Mouse (Mus musculus) telencephalon, adult 2 months (tissue): Measurements from ENCODE around the gene Bmper.

Source experiments
- DNase-seq: peaks from one replicate; pipeline ENCODE4 v3.0.0-alpha.2; 2011; ENCODE audit warnings: low read depth, low spot score

Gene Bmper

DNA sequence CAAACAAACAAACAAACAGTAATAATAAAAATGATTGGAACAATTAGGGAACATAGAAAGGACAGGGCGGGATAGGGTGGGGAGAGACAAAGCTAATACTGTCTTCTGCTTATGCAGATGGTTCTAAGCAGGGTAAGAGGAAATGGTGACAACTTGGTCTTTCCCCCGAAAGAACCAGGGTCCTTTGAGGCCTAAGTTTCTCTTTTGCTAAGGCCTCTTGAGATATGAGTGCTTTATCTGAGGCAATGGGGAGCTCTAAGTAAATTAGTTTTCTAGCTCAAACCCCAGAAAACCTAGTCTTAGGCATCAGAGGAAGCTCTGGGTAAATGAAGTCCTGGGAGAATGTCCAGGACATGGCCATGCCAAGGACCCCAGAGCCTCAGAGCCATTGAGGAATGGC, 141.2 kb downstream of the Bmper start:
- DNase-seq: no peak

DNA sequence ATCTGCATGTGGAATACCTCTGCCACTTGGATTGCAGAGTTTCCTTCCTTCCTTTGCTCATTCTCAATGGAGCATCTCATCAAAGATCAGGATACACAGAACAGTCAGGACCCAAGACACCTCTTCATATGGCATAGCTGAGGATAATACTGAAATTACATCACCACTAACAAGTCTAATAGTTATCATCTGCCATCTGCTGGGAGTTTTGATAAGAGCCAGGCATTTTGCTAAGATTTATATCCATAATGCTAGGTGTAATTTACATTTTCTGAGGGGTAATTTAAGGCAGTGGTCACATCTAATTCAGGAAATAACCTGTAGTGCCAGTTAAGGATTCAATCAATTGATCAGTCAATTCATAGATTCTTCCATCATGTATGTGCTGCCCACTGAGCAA, 145.2 kb downstream of the Bmper start:
- DNase-seq: no peak

DNA sequence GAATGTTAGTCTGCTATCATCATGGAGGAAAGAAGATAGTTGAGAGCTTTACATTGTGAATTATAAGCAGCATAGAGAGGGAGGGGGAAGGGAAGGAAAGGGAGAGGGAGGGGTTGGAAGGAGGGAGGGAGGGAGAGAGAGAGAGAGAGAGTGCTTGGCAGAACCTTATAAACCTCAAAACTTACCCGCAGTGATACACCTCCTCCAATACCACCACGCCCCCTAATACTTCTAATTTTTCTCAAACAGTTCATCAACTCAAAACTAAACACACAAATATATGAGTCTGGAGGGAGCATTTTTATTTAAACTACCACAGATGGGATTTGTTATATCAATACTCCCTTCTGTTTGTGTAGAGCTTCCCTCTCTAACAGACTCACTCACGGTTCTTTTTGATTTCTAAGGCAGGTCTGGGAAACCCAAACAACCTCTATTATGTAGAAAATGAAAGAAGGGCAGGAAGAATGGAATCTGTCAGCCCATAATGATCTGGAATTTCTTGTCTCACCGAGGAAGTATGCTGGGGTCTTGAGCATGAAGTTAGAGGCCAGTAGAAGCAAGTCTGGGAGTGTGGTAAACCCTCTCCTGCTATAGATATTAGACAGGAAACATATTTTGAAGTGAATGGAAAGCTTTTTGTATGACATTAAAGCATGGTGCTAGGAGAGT, 152.0 kb downstream of the Bmper start:
- no peak for DNase-seq

DNA sequence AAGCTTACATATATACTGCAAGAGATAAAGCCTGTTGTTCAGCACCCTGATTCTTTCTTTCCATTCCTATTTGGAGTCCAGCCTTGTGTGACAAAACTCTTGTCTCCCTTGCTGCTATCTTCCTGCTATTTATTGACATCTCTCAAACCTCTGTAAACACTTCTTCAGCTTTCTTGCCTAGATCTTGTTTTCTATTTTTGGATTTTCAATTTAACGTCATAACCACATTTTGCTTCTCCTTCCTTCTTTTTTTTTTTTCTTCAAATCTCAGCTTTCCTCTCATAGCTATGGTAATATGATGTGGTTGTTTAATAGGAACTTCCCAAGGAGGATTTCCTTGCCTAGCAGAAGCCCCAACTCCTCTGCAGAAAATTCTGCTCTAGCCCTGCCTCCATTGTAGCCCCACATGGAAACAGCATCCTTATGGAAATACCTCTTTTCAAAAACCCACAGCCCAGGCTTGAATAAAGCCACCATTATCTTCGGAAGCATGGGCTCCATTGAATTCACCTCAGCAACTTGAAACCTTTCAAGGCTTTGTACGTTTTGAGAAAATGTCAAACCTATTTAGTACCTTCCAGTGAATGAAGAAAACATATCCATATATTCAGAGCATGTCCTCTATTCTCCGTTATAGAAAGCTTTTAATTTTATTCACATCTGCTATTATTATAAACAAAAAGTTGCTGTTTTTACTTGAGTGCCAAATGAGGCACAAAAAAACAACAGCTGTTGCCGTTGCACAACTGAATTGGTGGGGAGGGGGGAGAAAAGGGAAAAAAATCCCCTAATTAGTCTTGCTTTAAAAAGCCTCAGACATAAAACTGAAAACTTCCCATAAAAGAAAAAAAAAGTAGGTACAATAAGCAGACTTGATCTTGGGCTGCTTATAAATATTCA, 155.2 kb downstream of the Bmper start:
- DNase-seq: no peak

DNA sequence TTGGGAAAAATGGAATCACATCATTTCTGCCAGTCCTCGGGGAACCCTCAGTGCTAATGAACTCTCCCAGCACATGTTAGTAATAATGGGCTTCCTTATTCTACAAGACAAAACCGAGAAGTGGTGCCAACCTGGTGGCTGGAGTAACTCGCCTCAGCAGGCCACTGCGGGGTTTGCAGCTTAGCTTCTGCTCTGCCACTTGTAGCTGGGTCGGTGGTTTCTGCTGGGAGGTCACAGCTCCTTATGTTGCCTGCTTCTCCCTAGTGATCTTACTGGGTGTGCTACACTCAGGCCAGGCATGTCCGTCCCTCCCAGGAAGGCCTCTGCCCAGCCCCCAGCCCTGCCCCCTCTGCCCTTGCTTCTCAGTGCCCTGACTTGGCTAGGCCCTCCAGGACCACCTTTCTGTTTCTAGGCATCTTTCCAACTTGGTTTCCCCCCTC, 155.9 kb downstream of the Bmper start:
- no peak for DNase-seq

DNA sequence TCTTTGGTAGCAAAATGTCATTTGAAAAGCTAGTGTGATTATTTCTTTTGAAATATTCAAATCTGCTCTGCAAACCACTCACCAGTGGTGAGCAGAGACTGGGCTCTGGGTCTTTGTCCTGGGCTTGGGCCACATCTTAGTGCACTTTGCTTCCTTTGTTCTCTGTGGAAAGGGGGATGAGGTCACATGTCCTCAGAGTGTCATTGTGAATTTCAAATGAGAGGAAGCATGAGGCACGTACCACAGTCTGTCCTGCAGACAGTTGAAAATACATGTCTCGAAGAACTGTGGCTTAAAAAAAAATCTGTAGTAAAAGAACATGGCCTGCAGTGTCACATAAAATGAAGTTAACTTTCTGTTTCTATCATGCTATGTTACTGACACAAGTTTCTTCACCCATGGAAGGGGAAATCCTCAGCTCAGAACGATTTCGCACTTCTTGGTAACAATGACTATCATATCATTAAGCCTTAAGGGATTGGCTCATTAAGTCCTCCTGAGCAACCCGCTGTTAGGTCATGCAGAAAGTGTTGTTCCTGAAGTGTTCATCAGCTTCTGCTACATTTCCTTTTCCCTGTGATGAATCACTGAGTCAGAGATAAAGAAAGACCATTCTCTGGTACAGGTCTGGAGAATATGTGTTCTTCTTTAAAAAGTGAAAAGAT, 157.4 kb downstream of the Bmper start:
- no peak for DNase-seq

DNA sequence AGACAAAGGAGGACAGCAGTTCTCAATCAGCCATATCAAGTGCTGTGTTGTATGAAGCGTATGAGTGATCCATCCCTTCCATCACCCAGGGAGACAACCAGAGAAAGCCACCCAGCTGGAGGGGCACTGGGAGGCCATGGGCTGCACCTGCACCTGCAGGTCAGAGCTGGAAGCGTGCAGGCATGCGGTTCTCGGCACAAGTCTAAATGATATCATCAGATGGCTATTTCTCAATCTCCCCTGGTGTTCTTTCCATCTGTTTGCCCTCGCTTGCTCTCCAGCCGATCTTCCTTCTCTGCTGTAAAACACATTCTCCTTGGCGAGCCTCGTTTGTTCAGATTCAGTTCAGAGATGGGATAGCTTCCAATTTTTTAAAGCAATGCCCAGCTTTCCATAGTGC, 160.4 kb downstream of the Bmper start:
- no peak for DNase-seq

DNA sequence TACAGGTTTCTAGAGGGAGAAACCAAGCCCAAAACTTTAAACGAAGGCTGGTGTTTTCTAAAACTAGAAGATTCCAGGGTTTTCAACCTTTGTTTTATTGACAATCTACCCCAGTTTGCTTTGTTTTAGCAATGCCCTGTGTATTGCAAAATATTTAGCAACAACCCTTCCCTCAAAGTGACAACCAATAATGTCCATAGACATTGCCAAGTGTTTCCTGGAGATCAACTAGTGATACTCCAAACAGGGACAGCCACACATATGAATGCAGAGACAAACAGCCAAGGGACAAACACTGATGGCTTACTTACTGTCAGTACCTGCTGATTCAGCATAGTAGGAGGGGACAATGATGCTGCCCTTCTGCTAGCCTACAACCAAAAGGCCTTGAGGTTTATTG, 161.0 kb downstream of the Bmper start:
- no peak for DNase-seq

DNA sequence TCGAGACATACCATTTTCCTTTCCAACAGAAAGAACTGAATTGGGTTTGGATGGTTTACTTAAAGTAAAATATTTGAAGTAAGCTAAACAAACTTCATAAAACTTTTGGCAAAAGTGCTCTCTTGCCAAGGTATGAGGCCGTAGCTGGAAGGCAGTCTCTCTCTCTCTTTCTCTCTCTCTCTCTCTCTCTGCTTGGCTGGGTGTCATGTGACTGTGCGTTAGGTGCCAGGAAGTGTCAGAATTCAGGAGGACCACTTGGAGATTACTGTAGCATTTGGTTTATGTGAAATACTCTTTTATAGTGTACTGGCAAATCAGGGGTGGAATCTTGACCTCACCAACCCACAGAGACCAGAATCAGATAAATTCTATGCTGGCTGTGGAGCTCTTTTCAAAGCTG, 162.0 kb downstream of the Bmper start:
- no peak for DNase-seq

DNA sequence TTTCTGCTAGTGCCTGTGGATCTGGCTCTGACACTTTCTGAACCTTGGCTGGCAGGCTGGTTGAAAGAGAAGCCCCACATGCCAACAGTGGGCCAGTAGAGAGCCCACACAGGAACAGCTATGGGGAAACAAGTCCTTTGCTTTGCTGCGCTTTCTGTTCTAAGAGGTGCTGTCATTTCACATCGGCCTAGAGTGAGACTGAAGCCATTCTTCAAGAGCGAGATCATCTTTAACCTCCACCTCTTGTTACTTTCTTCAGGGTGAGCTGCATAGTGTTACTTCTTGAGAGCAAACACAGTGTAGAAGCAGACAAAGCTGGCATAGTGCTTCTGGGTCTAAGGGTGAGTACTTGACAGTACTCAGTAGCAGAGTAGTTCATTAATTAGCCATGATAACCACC, 163.3 kb downstream of the Bmper start:
- no peak for DNase-seq

DNA sequence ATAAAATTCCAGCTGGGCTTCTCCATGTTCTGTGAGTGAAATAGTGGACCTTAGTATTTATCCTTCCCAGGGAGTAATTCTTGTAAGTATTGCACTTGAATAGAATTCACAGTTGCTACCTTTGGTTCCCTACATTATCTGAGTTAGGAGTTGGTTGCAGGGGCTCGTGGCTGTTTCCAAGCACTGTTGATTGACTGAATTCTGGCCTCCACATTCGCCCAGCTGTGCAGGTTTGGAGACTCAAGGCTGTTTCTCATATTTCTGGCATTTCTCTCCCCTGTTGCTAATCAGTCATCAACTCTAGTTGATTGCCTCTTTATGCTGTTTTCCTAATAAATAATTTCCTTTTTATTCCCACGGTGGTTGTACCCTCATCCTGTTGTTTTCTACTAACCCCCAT, 167.2 kb downstream of the Bmper start:
- DNase-seq: no peak

DNA sequence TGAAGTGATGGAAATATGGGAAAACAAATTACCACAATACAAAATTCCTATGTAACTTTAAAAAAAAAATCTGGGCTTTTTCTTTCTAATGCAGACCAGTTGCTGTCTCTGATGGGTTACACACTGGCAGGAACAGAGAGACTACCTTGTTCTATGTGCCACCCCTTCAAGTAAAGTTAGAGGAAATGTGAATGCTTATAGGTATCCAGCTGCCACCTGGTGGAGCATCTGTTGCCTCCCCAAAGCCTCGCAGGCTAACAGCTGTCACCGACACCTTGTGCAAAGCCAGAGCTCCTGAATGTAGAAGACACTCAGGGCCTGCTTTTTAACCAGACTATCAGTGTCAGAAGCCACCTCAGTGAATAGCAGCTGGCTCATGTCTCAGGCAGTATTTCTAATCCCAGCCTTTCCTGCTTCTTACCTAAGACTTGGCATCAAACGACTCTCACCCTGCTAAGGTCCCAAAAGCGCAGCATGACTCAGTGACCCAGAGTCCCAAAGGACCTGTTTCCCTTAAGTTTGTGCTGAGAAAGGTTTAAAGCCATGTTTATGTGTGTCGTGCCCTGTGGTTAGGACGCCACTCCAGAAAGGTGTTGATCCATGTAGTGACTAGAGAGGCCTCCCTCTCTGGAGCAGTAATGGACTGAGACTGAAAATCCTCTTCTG, 171.9 kb downstream of the Bmper start:
- DNase-seq: no peak

DNA sequence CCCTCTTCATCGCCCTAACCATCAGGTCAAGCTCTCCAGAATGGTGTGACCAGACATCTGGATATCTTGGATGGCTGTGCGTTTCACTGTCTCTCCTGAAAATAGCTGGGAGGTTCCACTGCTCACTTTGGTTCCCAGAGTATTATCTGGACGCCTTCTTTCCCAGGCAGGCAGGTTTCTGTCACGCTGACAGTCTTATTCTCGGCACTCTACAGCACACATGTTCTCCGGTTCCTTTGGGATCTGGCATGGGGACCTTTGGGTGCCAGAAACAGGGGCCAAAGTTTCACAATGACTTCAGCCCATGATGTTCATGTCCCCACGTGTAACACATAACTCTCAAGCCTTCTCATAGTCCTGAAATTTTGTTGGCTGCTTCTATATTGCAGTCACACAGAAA, 173.3 kb downstream of the Bmper start:
- no peak for DNase-seq

DNA sequence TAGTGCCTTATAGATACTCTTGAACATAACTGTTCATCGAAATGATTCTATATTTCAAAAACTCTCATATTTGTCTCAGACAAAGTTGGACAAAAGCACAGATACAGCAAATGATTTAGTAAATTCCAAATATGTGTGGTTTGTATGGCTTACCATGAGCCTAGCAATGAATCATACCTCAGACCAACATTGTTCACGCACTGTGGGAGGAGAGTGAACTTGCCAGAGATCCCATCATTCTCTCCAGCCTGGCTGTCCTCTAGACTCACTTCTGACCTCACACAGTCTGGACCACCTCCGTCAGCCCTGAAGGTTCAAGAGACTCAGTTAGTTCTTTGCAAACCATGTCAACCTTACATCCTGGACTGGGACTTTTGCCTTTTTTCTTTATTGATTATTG, 175.0 kb downstream of the Bmper start:
- DNase-seq: no peak

DNA sequence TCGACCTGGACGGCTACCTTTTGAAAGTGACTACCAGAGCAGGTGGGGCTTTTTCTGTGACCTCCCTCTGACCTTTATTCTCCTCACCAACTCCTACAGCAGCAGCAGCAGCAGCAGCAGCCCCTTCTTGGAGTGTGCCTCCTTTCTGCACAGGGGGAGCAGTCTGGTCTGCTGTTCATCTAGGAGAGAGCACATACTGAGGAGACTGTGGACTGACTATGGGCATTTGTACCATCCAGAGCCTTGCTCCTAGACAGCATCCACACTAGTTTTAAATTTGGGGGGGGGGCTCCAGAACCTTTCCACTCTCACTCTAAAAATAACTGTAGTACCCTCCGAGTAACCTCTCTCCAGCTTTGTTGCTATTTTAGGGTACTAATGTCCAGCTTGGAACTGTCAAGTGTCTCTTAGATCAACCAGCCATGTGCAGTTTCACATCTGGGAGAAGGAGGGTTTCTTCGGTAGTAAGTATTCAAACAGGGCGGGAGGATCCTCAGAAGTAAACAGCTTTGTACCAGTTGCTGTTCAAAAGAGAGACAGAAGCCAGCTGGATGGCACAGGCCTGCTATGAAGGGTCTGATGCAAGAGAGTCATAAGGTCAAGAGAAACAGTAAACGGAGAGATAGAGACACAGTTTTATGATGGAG, 176.9 kb downstream of the Bmper start:
- no peak for DNase-seq

DNA sequence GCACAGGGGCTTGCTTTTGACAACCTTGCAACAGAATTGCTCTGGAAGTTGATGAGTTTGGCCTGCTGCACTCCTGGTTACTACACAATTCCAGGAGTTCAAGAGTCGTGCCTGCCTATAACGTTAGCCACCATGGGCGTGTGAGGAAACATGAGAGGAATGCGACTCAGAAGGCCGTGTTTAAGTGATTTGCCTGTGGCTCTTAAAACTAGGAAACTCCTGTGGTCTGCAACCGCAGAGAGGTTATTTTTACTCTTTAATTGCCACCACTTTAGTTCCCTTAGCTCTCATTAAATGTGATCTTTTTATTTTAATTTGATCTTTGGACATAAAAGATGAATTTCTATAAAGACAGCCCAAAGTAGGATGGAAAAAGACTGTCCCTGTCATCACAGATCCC, 184.5 kb downstream of the Bmper start:
- no peak for DNase-seq

DNA sequence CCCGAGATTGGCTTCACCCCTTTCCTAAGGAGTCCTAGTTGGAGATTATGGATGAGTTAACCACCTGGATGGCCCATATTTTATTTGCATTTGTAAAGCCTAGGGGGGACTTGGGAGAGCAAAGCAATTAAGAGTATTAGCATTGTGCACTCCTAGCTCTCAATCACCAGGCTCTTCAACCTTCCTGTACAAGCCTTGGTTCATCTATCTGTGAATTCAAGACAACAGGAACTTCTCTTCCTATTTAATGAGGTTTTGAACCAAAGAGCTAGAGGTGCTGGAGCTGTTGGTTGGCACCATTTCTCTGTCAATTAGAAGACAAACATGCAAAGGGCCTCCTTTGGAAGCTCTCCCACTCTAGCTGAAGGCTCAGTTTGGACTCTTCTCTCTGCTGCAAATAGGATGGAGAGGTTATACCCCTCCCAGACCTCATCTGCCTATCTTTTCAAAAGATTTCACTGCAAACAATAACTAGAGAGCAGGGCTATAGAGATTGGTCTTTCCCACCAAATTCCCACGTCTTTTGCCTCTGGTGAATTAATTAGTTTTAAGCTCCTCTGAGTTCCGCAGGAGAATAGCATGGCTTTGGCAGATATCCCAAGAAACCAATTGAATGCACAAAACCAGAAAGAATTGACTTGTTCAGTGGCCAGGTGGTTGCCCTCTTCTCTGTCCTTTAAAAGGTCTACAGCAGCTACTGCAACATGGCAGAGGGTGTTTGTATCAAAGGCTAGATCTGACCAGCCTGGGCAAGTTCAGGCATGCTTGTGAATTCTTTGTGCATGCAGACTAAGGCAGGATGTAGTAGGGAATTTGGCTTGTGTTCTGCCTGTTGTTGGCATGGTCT, 185.3 kb downstream of the Bmper start:
- DNase-seq: no peak

DNA sequence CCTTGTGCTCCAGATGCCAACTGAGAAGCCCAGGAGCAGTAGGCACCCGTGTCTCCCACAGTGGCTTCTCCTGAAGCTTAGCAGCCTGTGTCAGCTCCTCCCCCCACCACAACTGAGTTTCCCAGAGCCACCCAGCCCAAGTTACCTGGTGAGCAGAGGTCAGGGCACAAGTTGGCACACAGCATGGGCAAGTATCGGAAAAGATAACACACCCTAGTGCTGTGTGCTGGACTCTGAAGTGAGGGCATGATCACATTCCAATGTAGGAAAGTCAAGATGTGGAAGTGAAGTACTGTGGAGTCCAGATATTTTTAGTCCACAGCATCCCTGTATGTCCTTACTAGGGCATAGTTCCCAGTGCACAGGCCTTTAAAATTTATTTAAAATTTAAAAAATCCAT, 187.7 kb downstream of the Bmper start:
- no peak for DNase-seq

DNA sequence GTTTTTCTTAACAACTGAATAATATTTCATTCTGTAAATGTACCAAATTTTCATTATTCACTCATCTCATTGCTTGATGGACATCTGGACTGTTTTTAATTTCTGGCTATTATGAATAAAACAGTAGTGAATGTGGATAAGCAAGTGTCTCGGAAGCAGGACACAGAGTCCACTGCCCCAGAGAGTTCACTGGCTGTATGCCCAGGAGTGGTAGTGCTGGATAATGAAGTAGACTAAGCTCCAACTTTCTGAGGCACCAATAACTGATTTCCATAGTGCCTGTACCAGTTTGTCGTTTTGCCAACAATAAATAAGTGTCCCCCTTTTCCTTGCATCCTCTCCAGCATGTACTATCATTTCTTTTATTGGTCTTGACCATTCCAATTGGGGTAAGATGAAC, 190.1 kb downstream of the Bmper start:
- no peak for DNase-seq

DNA sequence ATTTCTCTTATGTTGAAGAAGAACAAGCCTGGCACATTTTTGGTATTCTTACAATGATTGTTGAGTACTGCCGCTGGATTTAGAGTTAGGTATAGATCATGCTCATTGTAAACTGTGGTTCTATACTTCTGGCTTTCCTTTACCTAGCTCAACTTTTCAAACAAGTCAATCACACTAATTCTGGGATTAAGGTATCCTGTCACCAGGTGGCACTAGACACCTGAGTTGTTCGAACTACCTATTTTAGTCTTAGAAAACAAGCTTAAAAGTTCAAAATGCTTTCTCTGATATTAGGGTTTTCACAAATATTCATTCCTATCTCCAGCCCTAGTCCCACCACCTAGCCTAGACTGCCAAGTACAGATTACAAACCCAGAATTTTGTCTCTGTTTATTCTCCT, 196.2 kb downstream of the Bmper start:
- DNase-seq: no peak

DNA sequence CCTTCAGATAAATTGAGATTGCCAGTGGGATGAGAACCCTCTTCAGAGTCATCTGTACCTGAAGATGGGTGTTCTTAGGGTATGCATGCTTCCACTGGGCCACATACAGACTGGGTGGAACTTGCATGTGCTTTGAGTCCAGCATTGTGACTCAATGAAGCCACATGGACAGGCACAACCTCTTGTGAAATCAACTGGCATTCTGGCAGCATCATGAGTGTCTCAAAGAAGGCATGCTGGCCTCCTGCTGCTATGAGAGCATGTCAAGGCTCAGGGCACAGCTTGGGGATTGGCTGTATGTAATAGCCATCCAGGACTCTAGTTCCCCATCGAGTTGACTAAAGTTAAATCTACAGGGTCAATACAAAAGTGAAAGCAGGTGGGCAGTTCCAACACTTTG, 200.9 kb downstream of the Bmper start:
- DNase-seq: no peak
